Mouse (Mus musculus): ENCODE results near the gene Echs1. TPM values are rescaled to one million over a fixed set of nuclear protein-coding genes. Genes with fewer than 3 reads are reported as not detected.
A peak's percentile ranks its signal among the peaks of the same experiment; 100 is the strongest.

Echs1 gene
- polyA plus RNA-seq, 1 experiment from 2014 or later = 142 TPM

- Histone ChIP-seq H3K4me1 (peaks cover 54% of the 10 kb centered on the region), H3K9me3 (no peaks in the 10 kb centered on the region), H3K4me2 (replicated peaks) (peak overlapping the region; percentile 65), H3K27me3 (peaks cover 93% of the 10 kb centered on the region), H3K27ac (replicated peaks) (peak overlapping the region; percentile 88), H3K36me3 (no peaks in the 10 kb centered on the region), H3K4me3 (peak overlapping the region; percentile 43), H3K9ac (replicated peaks) (peak overlapping the region; percentile 61)
- WGBS = 3% methylated on average over 53 of the region's 53 CpGs
- peak; percentile 81 for ATAC-seq (ENCODE audit: low FRiP score, low read depth)
Measured at GRCm38 (mm10) chr7:140057413-140058407, 58.6 kb downstream of the Echs1 start.

Other genes starting within 250 kb of the Echs1 start
- gene Kndc1, start 221.8 kb downstream of the Echs1 start, polyA plus RNA-seq (2016; fragmentation: Nextera tagmentation; extraction: Ambion mirVana) = 1.2 and 1.5 TPM in 2 replicates
- not detected in 2 replicates for gene Utf1, start 172.7 kb downstream of the Echs1 start, polyA plus RNA-seq (2016; fragmentation: Nextera tagmentation; extraction: Ambion mirVana)
- gene 6430531B16Rik, start 137.7 kb downstream of the Echs1 start, polyA plus RNA-seq (2016; fragmentation: Nextera tagmentation; extraction: Ambion mirVana) = 0.45 and 0.52 TPM in 2 replicates
- 3.6 and 3.9 TPM in 2 replicates for gene Adam8, start 123.9 kb downstream of the Echs1 start, polyA plus RNA-seq (2016; fragmentation: Nextera tagmentation; extraction: Ambion mirVana)
- gene Zfp511, start 80.1 kb downstream of the Echs1 start, polyA plus RNA-seq (2016; fragmentation: Nextera tagmentation; extraction: Ambion mirVana) = 41.9 and 45.2 TPM in 2 replicates
- 70.6 and 72.7 TPM in 2 replicates for gene Tubgcp2, start 79.8 kb downstream of the Echs1 start, polyA plus RNA-seq (2016; fragmentation: Nextera tagmentation; extraction: Ambion mirVana)
- 2.5 and 6.9 TPM in 2 replicates for gene Msx3, start 67.4 kb downstream of the Echs1 start, polyA plus RNA-seq (2016; fragmentation: Nextera tagmentation; extraction: Ambion mirVana)
- 21.4 and 22.3 TPM in 2 replicates for gene Caly, start 33.9 kb downstream of the Echs1 start, polyA plus RNA-seq (2016; fragmentation: Nextera tagmentation; extraction: Ambion mirVana)
- not detected in 2 replicates for gene Prap1, start 23.1 kb downstream of the Echs1 start, polyA plus RNA-seq (2016; fragmentation: Nextera tagmentation; extraction: Ambion mirVana)
- gene Fuom, start 14.0 kb downstream of the Echs1 start, polyA plus RNA-seq (2016; fragmentation: Nextera tagmentation; extraction: Ambion mirVana) = 14.6 and 16.1 TPM in 2 replicates
- gene Paox, start 677 bp downstream of the Echs1 start, polyA plus RNA-seq (2016; fragmentation: Nextera tagmentation; extraction: Ambion mirVana) = 9.8 and 11.3 TPM in 2 replicates
- 26.1 and 28.8 TPM in 2 replicates for gene Mtg1, start 21.1 kb upstream of the Echs1 start, polyA plus RNA-seq (2016; fragmentation: Nextera tagmentation; extraction: Ambion mirVana)
- gene Sprn, start 38.4 kb upstream of the Echs1 start, polyA plus RNA-seq (2016; fragmentation: Nextera tagmentation; extraction: Ambion mirVana) = 2.8 and 3.1 TPM in 2 replicates
- not detected in 2 replicates for gene Olfr522, start 48.3 kb upstream of the Echs1 start, polyA plus RNA-seq (2016; fragmentation: Nextera tagmentation; extraction: Ambion mirVana)
- gene Olfr523, start 56.7 kb upstream of the Echs1 start, polyA plus RNA-seq (2016; fragmentation: Nextera tagmentation; extraction: Ambion mirVana) = not detected in 2 replicates
- not detected in 2 replicates for gene Olfr524, start 89.5 kb upstream of the Echs1 start, polyA plus RNA-seq (2016; fragmentation: Nextera tagmentation; extraction: Ambion mirVana)
- gene Cd163l1, start 101.8 kb upstream of the Echs1 start, polyA plus RNA-seq (2016; fragmentation: Nextera tagmentation; extraction: Ambion mirVana) = not detected in 2 replicates
- gene 5830411N06Rik, start 130.8 kb upstream of the Echs1 start, polyA plus RNA-seq (2016; fragmentation: Nextera tagmentation; extraction: Ambion mirVana) = not detected in 2 replicates
- gene Olfr525, start 204.4 kb upstream of the Echs1 start, polyA plus RNA-seq (2016; fragmentation: Nextera tagmentation; extraction: Ambion mirVana) = not detected in 2 replicates
- gene Olfr527, start 217.5 kb upstream of the Echs1 start, polyA plus RNA-seq (2016; fragmentation: Nextera tagmentation; extraction: Ambion mirVana) = not detected in 2 replicates
- not detected in 2 replicates for gene Olfr60, start 245.2 kb upstream of the Echs1 start, polyA plus RNA-seq (2016; fragmentation: Nextera tagmentation; extraction: Ambion mirVana)

All from midbrain, embryonic 12.5 days (tissue).